Mouse (Mus musculus): ENCODE measurements at regions not wholly inside any gene's neighbourhood (a gene's known extent, or its start where the extent isn't known, plus 50 kb on each side); places are given as distances from the start of the nearest gene placed in this dataset.
A peak's percentile ranks its signal among the peaks of the same experiment; 100 is the strongest.

GRCm38 (mm10) chr17:53250570-53251265 lies 212.4 kb downstream of the Efhb start:
- DNase-seq (ENCODE audit: low spot score): no peak

GRCm38 (mm10) chr17:53248501-53248900 lies 214.6 kb downstream of the Efhb start:
- no peak for DNase-seq (ENCODE audit: low spot score)

GRCm38 (mm10) chr17:53247593-53248236 lies 215.4 kb downstream of the Efhb start:
- no peak for DNase-seq (ENCODE audit: low spot score)

- DNase-seq (ENCODE audit: low spot score): no peak
Measured at GRCm38 (mm10) chr17:53210416-53210772, 252.7 kb downstream of the Efhb start.

- DNase-seq (ENCODE audit: low spot score): peak; percentile 39
Measured at GRCm38 (mm10) chr17:53209720-53210415, 253.3 kb downstream of the Efhb start.

Measured in embryo, embryonic 10.5 days (tissue).